Mouse (Mus musculus) heart, adult 8-10 months (tissue): Measurements from ENCODE around the gene Sec14l5. TPM values are rescaled to one million over a fixed set of nuclear protein-coding genes. Genes with fewer than 3 reads are reported as not detected.

Experiments used
- DNase-seq: peaks from one replicate; pipeline ENCODE4 v3.0.0; 2022; ENCODE audit warnings: low spot score
- total RNA-seq, 4 experiments: library from RNA; stranded (reverse); gene quantifications; 2 replicates each; pipeline ENCODE4 v1.2.4; 2022

Sec14l5 gene
- total RNA-seq, result 1 to 10 TPM in 1 of 4 experiments, under 1 TPM in 3; 0.57 to 1.0 (median 0.78) TPM

DNA sequence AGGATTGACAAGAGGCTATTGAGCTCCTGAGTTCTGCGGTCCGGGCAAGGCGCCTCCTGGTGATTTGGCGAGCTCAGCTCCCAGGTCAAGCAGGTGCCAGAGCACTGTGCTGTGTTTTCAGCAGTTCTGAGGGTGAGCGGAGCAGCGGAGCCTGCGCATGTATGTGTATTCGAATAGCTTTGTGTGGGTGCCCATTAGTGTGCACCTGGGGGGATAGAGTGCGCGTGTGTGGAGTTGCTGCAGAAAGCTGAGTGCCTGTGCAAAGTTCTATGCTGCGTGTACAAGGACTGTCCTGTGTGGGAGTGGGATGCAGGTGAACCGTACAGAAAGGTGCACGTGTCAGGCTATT is at the start of gene Sec14l5:
Gene Sec14l5, plus strand, starts transcription at position 73 of the 349 bp plus-strand sequence.
- no peak for DNase-seq

DNA sequence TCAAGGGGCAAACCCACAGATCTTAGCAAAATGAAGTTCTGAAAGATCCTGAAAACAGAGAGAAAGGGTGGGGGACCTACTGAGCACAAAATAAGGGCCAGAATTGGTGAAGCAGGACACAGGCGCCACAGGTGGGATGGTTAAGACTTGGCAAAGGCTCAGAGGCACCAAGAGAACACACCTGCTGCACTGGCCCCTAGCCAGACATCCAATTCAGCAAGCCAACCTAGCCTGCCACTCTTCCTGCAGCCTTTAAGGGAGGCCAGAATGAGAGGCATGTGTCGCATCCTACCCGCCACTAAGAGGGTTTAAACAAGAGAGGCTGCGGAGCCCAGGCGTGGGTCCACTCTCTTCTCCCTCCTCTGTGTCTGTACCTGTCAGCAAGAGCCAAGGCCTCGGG is 45.9 kb upstream of the Sec14l5 start:
- DNase-seq, result no peak

DNA sequence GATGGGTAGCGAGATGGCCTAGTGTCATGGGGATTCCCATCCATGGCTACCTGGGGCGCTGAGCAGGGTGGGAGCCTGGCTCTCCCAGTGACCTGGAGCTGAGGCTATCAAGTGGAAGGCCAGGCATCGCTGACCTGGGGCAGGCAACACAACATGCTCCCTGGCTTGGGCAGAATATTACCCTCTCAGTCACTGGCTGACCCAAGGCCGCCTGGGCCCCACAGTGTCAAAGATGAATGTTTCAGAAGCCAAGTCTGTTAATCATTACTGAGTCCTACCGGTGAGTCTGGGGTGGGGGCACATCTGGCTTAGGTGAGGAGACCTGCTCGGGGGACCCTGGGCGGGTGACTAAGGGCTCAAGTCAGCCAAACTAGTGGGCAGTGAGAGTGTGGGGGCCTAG is 37.0 kb upstream of the Sec14l5 start:
- no peak for DNase-seq

DNA sequence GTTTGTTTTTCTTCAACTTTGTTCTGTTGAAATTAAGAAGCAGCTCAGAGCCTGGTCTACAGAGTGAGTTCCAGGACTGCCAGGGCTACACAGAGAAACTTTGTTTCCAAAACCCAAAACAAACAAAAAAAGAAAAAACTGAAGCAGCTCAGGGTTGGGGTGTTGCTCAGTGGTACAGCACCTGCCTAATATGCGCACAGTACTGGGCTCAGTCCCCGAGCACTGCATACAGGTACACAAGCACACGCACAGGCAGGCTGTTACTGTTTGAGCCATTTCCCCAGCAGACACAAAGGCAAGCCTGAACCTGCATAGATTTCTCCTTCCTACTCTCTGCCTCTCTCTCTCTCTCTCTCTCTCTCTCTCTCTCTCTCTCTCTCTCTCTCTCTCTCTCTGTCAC is 35.9 kb upstream of the Sec14l5 start:
- DNase-seq, result no peak

DNA sequence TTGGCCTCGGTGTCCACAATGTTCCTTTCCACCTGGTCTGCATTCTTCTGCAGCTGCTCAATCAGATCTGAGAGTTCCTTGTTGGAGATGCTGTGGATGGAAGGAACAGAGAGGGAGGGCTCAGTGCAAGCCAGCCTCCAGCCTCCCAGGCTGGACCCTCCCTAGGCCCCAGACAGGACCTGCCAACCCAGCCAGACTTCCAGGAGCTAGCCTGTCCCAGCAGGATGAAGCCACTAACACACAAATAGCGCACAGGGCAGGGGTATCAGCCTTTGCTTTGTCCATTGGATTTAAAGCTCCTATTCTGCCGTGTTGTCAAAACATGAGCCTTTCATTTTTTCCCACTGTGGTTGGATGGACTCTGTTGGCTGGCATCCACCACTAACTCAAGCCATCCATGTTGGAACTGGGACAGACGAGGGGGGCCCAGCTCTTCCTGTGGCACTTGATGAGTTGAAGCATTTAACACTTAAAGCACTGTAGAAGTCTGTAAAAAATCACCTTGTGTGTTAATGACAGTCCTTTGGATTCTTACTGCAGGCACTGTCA is 33.8 kb upstream of the Sec14l5 start:
- no peak for DNase-seq

DNA sequence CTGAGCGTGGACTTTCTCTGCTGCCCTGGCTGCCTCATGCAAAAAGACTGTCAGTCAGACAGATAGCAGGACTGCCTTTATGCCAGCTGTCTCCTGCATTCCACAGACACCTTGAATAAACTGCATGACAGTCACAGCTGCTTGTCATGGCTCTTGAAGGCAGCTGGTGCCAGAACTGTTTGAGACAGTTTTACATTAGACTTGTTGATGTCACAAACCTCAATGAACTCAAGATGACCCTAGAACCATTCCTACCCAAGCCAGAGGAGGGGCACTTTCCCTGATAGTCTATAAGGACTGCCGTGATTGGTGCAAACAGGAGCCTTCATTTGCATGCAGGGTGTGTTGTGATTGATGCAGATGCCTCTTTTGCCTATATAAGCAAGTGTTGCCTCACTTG is 33.3 kb upstream of the Sec14l5 start:
- DNase-seq, result no peak

DNA sequence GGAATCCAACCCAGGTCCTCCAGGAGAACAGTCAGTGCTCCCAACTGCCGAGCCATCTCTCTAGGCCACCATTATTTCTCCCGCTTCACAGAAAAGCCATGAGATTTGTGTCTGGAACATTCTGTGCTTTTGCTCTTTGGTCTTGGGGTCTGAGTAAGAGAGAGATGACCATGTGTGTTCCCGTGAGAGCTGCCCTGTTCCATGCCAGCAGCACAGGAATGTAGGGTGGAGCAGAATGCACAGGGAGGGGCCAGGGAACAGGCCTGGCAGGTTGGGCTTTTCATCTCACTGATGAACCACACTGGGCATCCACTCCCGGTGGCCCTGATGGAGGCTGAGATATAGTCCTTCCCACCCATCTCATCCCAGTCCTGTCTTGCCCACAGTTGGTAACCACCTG is 27.5 kb upstream of the Sec14l5 start:
- no peak for DNase-seq

DNA sequence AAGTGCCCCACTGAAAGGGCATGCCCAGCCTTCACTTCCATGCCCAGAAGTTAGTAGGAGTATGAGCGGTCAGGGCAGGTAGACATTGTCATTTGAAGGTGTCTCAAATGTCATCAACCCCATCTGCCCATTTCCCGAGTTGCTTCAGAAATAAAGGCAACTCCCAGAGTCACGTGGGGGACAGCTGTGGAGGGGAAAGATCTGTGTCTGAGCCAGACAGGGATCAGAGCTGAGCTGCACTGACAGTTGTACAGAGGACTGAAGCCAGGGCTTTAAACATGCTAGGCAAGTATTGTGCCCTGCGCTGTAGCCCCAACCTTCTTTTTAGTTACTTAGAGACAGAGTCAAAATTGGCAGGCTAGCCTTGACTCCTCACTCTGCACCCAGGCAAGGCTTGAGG is 27.1 kb upstream of the Sec14l5 start:
- no peak for DNase-seq

DNA sequence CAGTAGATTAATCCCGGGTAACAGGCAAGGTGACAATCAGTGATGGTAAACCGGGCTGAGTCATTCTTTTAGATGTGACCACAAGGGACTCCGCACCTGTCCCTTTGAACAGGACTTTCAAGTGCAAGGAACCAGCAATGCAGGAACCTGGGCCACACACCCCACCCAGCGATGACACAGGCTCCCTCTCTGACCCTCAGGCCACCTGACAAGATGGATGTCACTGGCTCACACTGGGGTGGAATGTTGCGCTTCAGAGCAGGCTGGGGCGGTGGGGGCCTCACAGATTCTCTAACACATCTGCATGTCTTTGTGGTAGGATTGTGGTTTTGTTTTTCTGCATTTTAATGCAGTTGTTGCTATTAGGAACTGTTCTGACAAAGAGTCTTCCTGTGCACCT is 23.4 kb upstream of the Sec14l5 start:
- DNase-seq, result no peak

DNA sequence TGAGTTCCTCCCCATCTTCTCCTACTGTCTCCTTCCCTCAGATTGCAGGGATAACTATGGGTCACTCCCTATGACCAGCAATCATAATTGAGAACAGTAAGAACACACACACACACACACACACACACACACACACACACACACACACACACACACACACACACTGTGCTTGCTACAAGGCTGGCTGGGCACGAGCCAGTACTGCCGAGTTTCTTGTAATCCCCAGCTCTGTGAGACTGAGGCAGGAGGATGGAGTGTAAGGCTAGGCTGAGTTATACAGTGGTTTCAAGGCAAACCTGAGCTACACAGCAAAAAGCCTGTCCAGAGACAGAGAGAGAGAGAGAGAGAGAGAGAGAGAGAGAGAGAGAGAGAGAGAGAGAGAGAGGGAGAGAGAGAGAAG is 16.7 kb upstream of the Sec14l5 start:
- no peak for DNase-seq

DNA sequence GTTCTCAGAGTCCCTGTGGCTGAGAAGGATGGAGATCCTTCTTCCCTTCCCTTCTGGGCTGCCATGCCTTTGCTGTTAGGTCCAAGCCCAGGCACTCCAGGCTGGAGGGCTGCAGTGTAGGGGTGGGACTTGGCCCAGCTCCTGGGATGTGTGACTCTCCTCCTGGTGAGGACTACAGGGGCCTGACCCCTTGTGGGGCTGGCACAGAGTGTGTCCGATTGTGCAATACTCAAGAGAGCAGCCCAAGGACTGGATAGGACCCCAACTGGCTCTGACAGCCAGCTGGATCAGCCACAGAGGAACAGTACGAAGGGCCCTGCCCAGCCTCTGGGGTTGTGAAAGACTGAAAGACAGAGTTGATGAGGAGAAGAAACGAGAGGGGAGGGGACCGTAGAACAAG is 16.1 kb upstream of the Sec14l5 start:
- DNase-seq, result peak; percentile 81

DNA sequence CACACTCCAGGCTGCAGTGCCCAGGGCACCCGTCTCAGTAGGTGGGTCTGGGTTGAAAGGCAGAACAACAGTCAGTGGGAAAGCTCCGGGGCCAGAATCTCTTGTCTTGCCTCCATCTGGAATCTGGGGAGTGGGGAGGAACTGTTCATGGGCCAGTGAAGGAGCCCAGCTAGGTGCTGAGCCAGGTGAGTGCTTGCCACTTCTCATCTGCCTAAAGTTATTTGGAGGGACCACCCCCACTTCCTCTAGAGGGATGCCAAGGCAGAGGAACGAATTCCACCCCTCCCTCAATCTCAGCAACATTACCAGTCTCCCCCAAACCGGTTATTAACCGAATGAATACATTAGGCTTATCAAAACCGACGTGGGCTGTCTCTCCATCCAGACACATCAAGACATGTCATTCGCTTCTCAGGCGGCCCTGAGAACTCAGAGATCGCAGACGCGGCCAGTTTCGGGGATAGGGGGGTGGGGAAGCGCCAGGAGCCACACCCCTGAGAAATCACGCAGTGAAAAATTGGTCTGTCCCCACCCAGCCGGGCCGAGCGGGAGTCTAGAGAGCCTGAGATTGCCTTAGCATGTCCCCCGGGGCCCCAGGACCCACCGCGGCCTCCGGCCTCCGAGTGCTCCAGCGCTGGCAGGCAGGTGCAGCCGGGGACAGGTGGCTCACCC is 15.5 kb upstream of the Sec14l5 start:
- DNase-seq, result no peak

DNA sequence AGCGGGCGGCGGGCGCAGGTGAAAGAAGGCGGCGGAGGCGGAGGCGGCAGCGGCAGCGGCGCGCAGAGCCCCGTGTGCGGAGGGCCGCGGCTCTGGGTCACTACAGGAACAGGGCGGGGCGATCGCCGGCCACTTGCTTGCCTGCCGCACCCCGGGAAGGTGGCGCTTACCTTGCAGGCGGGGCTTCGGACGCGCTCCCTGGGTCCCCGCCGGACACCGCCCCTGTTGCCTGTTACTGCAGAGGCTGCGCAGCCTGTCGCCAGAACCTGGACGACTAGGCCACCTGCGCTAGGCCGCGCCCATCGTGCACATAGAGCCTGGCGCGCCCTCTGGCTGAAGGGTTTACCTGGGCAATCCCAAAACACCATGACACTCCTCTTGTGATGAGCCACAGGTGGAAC is 14.5 kb upstream of the Sec14l5 start, which contains the start of gene Ppl:
Gene Ppl, minus strand, starts transcription at position 21 of the 401 bp plus-strand sequence.
- no peak for DNase-seq

DNA sequence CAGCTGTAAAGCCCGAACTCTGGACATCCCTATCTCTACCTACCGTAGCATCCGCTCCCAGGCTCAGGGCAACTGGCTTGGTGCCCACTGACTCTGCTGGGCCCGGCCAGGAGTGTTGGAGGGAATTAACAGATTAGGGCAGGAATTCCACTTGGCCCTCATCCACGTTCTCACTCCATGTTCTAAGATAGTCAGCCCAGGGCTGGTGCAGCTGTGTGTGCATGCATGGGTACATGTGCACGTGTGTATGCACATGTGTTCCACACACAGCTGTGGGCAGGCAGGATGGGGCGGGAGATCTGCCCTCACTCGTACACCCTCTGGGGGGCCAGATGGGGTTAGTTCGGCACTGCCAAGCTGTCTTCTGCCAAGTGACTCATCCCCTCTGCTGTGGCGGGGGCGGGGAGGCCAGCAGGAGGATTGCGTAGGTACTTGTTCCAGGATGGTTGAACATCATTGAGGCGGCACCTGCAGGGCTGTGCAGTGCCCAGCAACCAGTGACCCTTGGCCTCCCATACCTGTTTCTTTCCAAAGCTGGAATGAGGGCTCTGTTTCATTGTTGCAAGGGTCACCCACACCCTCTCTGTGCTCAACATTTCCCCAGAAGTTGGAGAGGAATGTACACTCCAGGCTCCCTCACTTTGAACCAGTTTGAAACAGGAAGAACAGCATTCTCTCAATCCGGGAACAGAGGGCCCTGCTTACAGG is 12.1 kb upstream of the Sec14l5 start:
- peak; percentile 44 for DNase-seq

DNA sequence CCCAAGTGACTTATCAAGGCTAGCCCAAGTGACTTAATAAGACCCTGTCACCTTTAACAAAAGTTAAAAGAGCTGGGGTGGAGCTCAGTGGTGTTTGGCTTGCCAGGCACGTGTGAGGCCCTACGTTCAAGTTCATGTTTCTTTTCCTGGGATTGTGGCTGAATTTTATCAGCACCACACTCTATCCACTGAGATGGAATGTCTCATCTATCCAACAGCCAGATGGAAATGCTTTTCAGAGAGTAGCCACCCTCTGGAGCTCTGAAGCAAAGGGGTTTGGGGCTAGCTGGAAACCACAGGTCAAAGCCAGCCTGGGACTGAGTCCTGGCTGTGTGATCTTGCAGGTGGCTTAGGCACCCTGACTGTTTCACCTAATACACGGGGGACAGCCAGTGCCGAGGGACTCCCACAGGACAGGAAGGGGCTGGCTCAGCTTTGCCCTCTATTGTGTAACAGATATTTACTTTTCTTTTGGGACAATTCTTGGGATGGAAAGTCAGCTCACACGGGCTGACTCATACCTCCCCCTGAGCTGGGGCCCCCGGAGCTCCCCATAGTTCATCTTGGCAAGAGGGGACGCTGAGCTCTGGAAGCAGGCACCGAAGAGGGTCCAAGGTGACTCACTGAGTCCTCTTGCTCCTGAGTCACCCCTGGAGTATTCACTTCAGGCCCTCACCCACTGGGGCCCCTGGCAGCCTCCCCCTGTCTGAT is 11.2 kb upstream of the Sec14l5 start:
- no peak for DNase-seq

DNA sequence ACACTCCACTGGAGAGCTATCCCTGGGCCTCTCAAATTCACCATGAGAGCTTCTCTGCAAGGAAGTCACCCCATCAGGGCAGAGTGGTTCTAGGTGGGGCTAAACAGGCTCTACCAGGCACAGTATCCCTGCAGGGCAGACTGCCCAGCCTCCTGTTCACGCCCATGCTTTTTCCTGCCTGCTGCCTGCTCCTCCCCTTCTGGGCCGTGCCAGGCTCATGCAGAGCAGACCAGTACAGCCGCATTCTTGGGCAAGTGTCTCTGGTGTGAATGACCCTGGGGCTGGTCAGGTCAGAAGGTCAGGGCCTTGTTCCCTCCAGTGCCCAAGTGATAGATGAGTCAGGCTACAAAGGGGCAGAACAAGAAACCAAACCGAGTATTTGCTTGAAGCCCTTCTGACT is 10.4 kb upstream of the Sec14l5 start:
- no peak for DNase-seq

DNA sequence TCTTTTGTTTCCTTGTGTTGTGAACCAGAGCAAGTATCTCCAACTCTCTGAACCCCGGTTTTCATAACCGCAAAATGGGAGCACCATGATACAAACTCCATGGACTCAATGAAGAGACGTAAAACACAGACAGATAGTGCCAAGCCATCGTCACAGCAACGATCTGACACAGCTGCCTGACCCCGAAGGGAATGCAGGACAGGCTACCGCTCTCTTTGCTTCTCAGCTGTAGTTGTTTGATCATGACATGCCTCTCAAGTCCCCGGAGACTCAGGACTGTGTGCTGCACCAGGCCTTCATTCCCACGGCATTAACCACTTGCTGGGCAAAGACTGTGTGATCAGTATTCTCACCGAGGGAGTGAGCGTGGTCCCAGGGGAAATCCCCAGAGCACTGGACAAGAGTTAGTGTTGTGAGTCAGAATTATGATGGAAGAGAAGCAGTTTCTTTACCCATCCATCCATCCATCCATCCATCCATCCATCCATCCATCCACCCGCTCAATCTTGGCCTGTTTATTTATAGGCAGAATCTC is 9.8 kb upstream of the Sec14l5 start:
- DNase-seq, result no peak

DNA sequence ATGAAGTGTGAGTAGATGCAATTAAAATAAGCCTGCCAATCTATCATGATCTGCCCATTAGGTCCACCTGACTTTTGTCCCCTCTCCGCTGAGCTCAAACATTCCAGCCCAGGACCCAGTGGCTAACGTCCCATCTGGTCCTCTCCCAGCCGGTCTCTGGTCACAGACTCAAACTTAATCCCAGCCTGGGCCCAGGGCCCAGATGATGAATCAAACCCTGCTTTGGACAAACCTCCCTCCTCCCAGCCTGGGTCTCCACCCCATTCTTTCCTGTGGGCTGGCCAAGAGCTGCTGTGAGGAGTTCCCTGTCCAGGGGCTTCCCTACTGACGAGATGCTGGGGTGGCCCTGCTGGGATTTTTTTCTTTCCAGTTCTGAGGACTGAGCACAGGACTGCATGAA is 7.2 kb upstream of the Sec14l5 start:
- DNase-seq, result peak; percentile 68

DNA sequence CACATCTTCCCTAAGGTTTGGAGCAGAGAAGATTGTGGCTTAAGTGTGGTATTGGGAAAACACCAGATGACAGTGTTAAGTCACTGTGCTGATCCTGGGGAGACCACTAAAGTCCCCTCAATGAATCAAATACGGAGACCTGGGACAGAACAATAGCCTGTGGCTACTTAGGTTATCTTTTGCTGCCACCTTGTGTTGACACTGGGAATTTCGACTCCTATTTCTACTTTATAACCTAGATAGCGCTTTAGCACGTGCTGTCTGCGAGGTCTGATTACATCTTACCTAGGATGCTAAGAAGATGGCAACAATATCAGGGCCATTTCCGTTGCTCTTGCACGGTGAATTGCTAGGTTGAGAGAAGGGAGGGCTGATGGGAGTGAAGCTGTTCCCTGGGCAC is 1.3 kb upstream of the Sec14l5 start:
- DNase-seq, result peak; percentile 78

DNA sequence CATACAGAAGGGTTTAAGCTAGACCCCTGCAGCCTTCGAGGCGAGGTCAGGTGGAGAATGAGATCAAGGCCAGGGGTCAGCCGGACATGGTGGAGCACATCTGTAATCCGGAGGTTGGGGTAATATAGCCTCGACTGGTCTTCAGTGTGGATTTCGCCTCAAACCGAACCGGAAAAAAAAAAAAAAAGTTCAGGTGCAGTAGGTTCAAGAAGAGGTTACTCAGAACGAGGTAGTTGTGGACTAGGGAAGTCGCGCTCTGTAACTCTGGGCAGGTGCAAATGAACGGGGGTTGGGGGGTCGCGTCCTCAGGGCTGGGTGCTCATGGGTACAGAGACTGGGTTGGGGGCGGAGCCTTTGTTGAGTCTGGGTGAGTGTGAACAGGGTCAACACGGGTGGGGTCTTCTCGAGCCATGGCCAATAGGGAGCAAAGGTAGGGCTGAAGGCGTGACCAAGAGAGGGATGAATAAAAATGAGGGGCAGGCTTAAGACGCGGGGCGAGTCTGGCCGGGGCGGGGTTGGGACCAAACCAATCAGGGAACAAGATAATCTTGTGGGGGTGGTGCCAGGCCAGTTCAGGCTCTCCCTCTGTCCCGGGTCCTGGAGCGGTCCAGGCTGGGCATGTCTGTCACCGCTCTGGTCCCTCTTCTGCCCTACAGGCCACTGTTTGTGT is 407 bp upstream of the Sec14l5 start:
- peak; percentile 49 for DNase-seq

DNA sequence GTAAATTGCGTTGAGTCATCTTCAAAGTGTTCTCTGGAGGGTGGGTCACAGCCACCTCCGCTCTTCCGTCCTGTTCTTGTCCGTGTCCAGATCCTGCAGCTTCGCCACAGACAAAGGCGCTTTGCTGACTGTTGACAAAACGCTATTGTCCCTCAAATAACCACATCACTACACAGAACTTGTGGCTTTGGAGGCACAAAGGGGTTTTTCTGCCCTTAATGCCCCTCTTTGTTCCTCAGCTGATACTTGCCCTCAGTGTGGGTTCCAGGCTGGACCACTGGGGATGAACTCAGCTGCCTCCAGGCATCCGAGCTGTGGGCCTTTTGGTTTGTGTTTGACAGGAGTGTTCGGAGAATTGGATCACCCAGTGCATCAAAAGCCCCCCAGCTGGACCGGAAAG is 3.6 kb downstream of the Sec14l5 start:
- DNase-seq, result no peak
